Mouse (Mus musculus): ENCODE measurements at regions not wholly inside any gene's neighbourhood (a gene's known extent, or its start where the extent isn't known, plus 50 kb on each side); places are given as distances from the start of the nearest gene placed in this dataset.

DNA sequence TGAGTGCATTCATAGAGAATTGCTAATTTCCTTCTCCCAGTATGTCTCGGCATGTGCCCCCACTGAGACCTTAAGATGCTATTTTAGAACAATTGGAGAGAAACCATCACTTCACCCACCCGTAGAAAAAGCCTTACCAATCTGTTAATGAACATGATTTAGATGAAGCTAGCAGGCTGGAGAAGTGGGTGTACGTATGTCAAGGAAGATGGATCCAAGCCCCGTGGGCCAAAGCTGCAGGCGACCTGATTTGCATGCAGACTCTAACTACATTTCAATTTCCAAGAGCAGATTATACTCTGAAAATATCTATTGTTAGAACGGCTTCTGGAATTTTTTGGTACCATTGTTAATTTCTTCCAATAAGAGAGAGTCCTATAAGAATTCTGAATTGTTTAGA lies 180.4 kb upstream of the Slco3a1 start:
- no peaks in the 10 kb centered on the region for H3K4me1 ChIP-seq (replicated peaks)
- H3K27me3 ChIP-seq: no peaks in the 10 kb centered on the region
- H3K9me3 ChIP-seq (replicated peaks): no peaks in the 10 kb centered on the region
- no peak overlapping the region for H3K4me3 ChIP-seq
- ATAC-seq (replicated peaks; ENCODE audit: insufficient number of reproducible peaks, insufficient read depth, low FRiP score, low read depth): no peak
- WGBS: 77% methylated on average over 6 of the region's 6 CpGs
- no peak overlapping the region for H3K9ac ChIP-seq
- no peak overlapping the region for H3K4me2 ChIP-seq
- H3K36me3 ChIP-seq: no peaks in the 10 kb centered on the region
- no peak overlapping the region for H3K27ac ChIP-seq

DNA sequence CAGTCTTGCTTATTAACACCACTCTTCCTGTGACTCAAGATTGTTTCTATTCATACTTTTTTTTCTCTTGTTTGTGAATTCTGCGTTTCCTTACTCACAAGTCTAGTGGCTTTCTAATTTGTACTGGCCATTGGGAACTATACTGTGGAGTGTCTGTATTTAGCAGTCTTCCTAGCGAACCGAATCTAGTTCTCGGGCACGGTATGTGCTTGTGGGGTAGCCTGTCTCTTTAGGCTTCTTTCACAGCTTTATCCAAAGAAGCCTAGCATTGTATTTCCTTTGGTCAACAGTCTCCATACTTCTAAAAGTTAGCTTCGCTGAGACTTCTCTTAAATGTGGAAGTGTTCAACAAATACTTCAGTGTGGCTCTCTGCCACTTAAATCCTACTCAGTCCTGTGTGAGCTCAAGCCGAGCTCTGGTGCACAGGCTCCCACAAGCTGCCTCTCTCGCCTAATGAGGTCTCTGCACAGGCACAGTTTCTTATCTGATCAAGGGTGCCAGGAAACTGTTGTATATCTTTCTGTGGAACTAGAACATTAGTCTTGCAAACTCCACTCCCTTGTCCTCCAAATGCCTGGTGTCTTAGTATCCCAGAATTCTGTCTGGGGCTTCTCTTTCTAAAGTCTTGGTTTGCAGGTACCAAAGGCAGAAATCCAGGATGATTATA lies 171.9 kb upstream of the Slco3a1 start:
- Histone ChIP-seq H3K4me3 (no peak overlapping the region), H3K4me2 (no peak overlapping the region), H3K4me1 (replicated peaks) (no peaks in the 10 kb centered on the region), H3K9ac (no peak overlapping the region), H3K27ac (no peak overlapping the region), H3K36me3 (no peaks in the 10 kb centered on the region), H3K27me3 (no peaks in the 10 kb centered on the region), H3K9me3 (replicated peaks) (no peaks in the 10 kb centered on the region)
- ATAC-seq (replicated peaks; ENCODE audit: insufficient number of reproducible peaks, insufficient read depth, low FRiP score, low read depth): no peak
- WGBS: 53% methylated on average over 8 of the region's 8 CpGs

DNA sequence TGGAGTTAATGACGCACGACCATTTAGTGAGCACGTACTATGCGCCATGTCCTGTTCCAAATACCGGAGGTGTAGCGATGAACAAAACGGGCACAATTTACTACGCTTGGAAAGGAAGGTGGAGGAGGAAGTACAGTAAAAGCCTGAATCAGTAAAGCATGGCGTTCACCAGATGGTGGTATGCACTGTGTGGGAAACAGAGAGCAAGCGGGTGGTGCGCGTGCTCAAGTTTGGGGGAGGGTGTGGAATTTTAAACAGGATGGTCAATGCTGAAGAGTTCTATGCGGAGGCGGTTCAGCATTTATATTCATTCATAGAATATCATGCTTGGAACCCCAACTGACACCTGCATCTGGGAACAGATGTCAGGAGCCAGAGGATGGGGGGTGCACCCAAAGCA lies 164.7 kb upstream of the Slco3a1 start:
- Histone ChIP-seq H3K27ac (no peak overlapping the region), H3K4me2 (no peak overlapping the region), H3K9me3 (replicated peaks) (no peaks in the 10 kb centered on the region), H3K27me3 (no peaks in the 10 kb centered on the region), H3K4me1 (replicated peaks) (no peaks in the 10 kb centered on the region), H3K4me3 (no peak overlapping the region), H3K36me3 (no peaks in the 10 kb centered on the region), H3K9ac (no peak overlapping the region)
- WGBS: 93% methylated on average over 14 of the region's 14 CpGs
- no peak for ATAC-seq (replicated peaks; ENCODE audit: insufficient number of reproducible peaks, insufficient read depth, low FRiP score, low read depth)

DNA sequence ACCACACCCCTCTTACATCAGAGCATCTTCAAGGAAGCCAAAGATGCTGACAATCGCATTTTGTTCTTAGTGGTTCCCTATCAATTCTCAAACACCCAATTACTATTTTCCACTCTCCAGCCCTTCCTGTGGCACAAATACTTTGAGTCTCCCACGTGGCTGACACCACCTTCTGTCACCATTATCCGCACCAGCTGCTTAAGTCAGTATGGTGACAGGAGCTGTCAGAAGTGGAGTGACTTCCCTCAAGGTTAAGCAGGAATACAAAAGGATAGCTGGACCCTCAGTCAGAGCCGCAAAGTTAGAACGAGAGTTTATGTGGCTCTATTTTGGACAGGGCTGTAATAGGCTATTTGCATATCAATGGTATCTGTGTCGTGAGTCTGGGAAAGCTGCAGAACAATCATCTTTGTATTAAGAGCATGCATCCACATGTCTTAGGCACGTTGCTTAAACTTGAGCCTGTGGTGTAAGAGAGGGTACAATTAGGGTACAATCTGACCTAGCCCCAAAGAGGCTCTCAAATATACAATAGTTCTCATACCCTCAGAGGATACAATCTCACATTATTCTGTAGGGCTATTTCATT lies 155.5 kb upstream of the Slco3a1 start:
- Histone ChIP-seq H3K4me1 (replicated peaks) (no peaks in the 10 kb centered on the region), H3K4me3 (no peak overlapping the region), H3K27ac (no peak overlapping the region), H3K4me2 (no peak overlapping the region), H3K9me3 (replicated peaks) (no peaks in the 10 kb centered on the region), H3K27me3 (no peaks in the 10 kb centered on the region), H3K9ac (no peak overlapping the region), H3K36me3 (no peaks in the 10 kb centered on the region)
- ATAC-seq (replicated peaks; ENCODE audit: insufficient number of reproducible peaks, insufficient read depth, low FRiP score, low read depth): no peak
- 40% methylated on average over 7 of the region's 7 CpGs for WGBS

DNA sequence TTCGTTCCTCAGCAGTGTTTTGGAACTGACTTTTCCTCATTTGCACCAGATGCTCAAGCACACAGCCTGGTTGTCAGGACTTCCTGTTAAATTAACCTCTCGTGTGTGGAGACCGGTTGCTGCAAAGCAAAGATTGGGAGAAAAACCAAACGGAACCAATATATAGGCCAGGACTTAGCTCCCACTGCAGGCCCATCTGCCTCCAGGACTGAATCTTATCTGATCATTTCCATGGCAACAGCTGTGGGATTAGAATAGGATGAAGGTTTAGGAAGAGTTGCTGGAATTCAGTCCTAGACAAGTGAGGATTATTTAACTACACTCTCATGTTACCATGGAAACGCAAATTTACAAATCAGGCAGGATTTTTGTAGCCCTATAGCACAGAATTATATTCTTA lies 154.4 kb upstream of the Slco3a1 start:
- no peaks in the 10 kb centered on the region for H3K27me3 ChIP-seq
- no peak overlapping the region for H3K27ac ChIP-seq
- ATAC-seq (replicated peaks; ENCODE audit: insufficient number of reproducible peaks, insufficient read depth, low FRiP score, low read depth): no peak
- WGBS: 56% methylated on average over 5 of the region's 5 CpGs
- no peaks in the 10 kb centered on the region for H3K4me1 ChIP-seq (replicated peaks)
- H3K4me3 ChIP-seq: no peak overlapping the region
- no peaks in the 10 kb centered on the region for H3K36me3 ChIP-seq
- no peak overlapping the region for H3K9ac ChIP-seq
- H3K4me2 ChIP-seq: no peak overlapping the region
- no peaks in the 10 kb centered on the region for H3K9me3 ChIP-seq (replicated peaks)

DNA sequence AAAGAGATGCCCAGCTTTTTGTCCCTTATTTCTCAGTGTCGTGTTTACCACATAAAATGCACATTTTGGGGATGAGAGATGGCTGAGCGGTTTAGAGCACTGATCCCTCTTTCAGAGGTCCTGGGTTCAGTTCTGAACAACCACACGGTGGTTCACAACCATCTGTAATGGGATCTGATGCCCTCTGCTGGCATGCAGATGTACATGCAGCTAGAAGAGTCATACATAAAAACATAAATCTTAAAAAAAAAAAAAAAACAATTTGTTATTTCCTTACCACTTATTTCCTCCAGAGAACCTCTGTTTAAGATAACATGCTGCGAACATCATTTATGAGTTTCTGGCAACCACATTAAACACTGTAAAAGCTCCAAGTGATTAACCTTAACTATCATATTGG lies 149.0 kb upstream of the Slco3a1 start:
- Histone ChIP-seq H3K9me3 (replicated peaks) (no peaks in the 10 kb centered on the region), H3K4me3 (no peak overlapping the region), H3K36me3 (no peaks in the 10 kb centered on the region), H3K9ac (no peak overlapping the region), H3K4me1 (replicated peaks) (no peaks in the 10 kb centered on the region), H3K27ac (no peak overlapping the region), H3K4me2 (no peak overlapping the region), H3K27me3 (no peaks in the 10 kb centered on the region)
- ATAC-seq (replicated peaks; ENCODE audit: insufficient number of reproducible peaks, insufficient read depth, low FRiP score, low read depth): no peak
- WGBS: 70% methylated on average over 4 of the region's 4 CpGs

DNA sequence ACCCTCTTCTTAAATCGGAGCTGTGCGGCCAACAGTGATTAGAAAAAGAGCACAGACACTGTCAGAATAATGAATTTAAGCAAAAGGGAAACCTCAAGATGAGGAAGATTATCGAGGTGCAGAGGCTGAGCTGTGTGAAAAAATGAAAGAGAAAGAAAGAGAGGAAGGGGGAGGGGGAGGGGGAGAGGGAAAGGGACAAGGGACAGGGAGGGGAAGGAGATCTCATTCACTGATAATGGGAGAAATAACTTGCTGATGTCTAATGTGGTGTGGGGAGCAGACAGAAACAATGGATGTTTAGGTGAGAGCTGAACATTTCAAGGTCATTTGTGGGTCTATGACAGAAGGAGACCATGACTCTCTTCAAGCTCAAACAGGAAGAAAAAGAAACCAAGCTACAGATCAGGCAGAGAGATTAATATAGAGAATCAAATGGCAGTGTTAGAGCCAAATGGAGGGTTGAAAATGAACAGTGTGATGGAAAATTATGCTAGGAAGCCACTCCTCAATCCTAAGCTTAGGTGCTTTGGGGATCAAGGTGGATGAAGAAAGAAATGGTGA lies 143.3 kb upstream of the Slco3a1 start:
- Histone ChIP-seq H3K4me1 (replicated peaks) (no peaks in the 10 kb centered on the region), H3K27me3 (no peaks in the 10 kb centered on the region), H3K36me3 (no peaks in the 10 kb centered on the region), H3K4me3 (no peak overlapping the region), H3K27ac (no peak overlapping the region), H3K9me3 (replicated peaks) (no peaks in the 10 kb centered on the region), H3K4me2 (no peak overlapping the region), H3K9ac (no peak overlapping the region)
- 72% methylated on average over 3 of the region's 3 CpGs for WGBS
- ATAC-seq (replicated peaks; ENCODE audit: insufficient number of reproducible peaks, insufficient read depth, low FRiP score, low read depth): no peak

DNA sequence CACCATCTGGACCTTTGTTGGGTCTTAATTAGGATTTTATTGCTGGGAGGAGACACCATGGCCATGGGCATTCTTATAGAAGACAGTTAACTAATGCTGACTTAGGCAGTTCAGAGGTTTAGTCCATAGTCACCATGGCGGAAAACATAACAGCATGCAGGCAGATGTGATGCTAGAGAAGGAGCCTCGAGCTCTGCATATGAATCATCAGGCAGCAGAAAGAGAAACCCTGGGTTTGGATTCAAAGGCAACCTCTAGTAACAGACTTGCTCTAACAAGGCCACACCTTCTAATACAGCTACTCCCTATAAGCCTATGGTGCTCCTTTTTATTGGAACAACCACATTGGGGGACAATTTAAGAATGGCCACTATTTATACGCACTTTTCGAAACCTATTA lies 141.7 kb upstream of the Slco3a1 start:
- H3K4me2 ChIP-seq: no peak overlapping the region
- H3K4me1 ChIP-seq (replicated peaks): no peaks in the 10 kb centered on the region
- no peak overlapping the region for H3K27ac ChIP-seq
- WGBS: 89% methylated on average over 4 of the region's 4 CpGs
- H3K9me3 ChIP-seq (replicated peaks): no peaks in the 10 kb centered on the region
- no peak for ATAC-seq (replicated peaks; ENCODE audit: insufficient number of reproducible peaks, insufficient read depth, low FRiP score, low read depth)
- no peak overlapping the region for H3K9ac ChIP-seq
- H3K27me3 ChIP-seq: no peaks in the 10 kb centered on the region
- no peaks in the 10 kb centered on the region for H3K36me3 ChIP-seq
- H3K4me3 ChIP-seq: no peak overlapping the region

DNA sequence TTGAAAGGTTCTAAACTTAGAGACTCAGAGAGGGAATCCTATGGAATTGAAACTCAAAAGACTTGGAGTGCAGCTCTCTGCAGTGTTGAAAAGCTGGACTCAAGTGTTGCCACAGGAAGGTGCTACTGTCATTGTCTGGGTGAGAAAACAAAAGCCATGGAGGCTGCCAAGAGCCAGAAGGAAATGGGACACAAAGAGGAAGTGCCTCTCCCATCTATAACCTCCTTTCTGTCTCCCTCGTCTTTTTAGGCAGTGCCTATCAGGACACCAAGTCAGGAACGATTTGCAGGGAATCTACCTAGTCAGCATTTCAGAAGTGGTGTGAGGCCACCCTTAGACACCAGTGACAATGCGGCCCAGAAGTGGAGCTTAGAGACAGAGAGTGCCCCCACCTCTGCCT lies 138.5 kb upstream of the Slco3a1 start:
- ATAC-seq (replicated peaks; ENCODE audit: insufficient number of reproducible peaks, insufficient read depth, low FRiP score, low read depth): no peak; the same call in 1 of the 2 replicates
- Histone ChIP-seq H3K36me3 (no peaks in the 10 kb centered on the region), H3K4me3 (no peak overlapping the region), H3K4me1 (replicated peaks) (no peaks in the 10 kb centered on the region), H3K9me3 (replicated peaks) (no peaks in the 10 kb centered on the region), H3K4me2 (no peak overlapping the region), H3K27me3 (no peaks in the 10 kb centered on the region), H3K9ac (no peak overlapping the region), H3K27ac (no peak overlapping the region)
- 41% methylated on average over 3 of the region's 3 CpGs for WGBS

DNA sequence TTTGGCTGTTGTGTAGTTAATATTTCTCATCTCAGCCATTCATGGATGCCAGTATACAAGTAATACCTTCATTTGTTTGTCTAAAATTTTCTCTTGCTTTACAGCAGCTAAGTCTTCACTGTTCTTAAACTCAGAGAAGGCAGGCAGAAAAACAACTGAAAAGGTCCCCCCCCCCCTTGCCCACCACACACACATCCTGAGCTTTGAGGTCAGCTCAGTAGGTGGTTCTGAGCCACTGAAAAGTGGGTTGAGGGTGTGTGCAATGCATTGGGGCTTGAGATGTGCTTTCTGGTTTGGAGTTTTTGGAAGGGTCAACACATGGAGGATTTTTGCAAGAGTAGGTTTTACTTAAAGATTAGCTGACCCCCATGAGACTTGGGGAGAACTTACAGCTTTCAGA lies 136.1 kb upstream of the Slco3a1 start:
- H3K9me3 ChIP-seq (replicated peaks): no peaks in the 10 kb centered on the region
- no peaks in the 10 kb centered on the region for H3K27me3 ChIP-seq
- H3K4me2 ChIP-seq: no peak overlapping the region
- no peaks in the 10 kb centered on the region for H3K4me1 ChIP-seq (replicated peaks)
- no peak overlapping the region for H3K4me3 ChIP-seq
- no peaks in the 10 kb centered on the region for H3K36me3 ChIP-seq
- no peak overlapping the region for H3K9ac ChIP-seq
- ATAC-seq (replicated peaks; ENCODE audit: insufficient number of reproducible peaks, insufficient read depth, low FRiP score, low read depth): no peak
- no peak overlapping the region for H3K27ac ChIP-seq

DNA sequence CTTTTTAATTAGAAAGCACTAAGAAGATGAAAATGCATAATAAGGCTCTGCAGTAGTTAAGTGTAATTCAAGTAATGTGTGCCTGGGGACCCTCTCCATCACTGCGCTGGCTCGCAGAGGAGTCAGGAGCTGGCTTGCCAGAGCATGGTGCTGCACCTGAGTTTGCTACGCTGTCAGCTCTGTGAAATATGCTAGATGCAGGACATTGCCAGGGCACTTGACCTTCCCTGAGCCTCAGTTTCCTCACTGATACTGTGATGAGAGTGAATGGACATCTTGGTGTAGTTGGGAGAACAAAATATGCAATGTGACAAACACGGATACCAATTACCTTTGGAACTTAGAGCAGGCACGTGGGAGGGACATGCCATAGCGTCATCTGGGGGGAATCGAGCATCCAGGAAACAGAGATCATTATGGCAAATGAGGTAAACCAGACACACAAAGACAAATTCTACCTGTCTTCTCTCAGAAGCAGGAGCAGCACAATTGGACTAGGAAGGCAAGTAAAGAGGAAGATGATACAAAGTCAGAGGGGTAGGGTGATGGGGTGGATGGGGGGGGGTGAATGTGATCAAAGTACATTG lies 133.6 kb upstream of the Slco3a1 start:
- no peak overlapping the region for H3K4me2 ChIP-seq
- H3K36me3 ChIP-seq: no peaks in the 10 kb centered on the region
- H3K9ac ChIP-seq: no peak overlapping the region
- no peak overlapping the region for H3K27ac ChIP-seq
- no peak for ATAC-seq (replicated peaks; ENCODE audit: insufficient number of reproducible peaks, insufficient read depth, low FRiP score, low read depth)
- WGBS: 72% methylated on average over 7 of the region's 7 CpGs
- no peaks in the 10 kb centered on the region for H3K27me3 ChIP-seq
- H3K4me3 ChIP-seq: no peak overlapping the region
- no peaks in the 10 kb centered on the region for H3K4me1 ChIP-seq (replicated peaks)
- no peaks in the 10 kb centered on the region for H3K9me3 ChIP-seq (replicated peaks)
